Mouse (Mus musculus) bone marrow macrophage, adult 2 months (primary cell): Measurements from ENCODE around the gene Col13a1. TPM values are rescaled to one million over a fixed set of nuclear protein-coding genes. Genes with fewer than 3 reads are reported as not detected.

Experiments used
- H3K27ac ChIP-seq: 2 replicates; pipeline ENCODE4 v1.5.1; 2012; ENCODE audit warnings: low read depth, low read length; ENCODE audit not compliant: insufficient read depth
- H3K4me1 ChIP-seq: 2 replicates; pipeline ENCODE4 v1.6.1; 2012; ENCODE audit warnings: low read length; ENCODE audit not compliant: control insufficient read depth, insufficient read depth
- H3K4me3 ChIP-seq: 2 replicates; pipeline ENCODE4 v1.5.1; 2012; ENCODE audit warnings: mild to moderate bottlenecking, low read length, moderate library complexity; ENCODE audit not compliant: insufficient read depth
- CTCF ChIP-seq: IDR thresholded peaks from 2 replicates; pipeline ENCODE4 v1.5.1; 2012; ENCODE audit warnings: low read depth, mild to moderate bottlenecking, low read length, moderate library complexity
- POLR2A ChIP-seq: IDR thresholded peaks from 2 replicates; pipeline ENCODE4 v1.6.1; 2012; ENCODE audit warnings: mild to moderate bottlenecking, low read depth, low read length, borderline replicate concordance
- polyA plus RNA-seq: library from polyadenylated mRNA; stranded (reverse); fragments of >200 nt; gene quantifications from 2 replicates; pipeline ENCODE4 v1.2.4, GENCODE M21; 2012; ENCODE audit not compliant: missing spikeins, insufficient read depth, insufficient read length

The Col13a1 gene
- polyA plus RNA-seq = not detected in 2 replicates

DNA sequence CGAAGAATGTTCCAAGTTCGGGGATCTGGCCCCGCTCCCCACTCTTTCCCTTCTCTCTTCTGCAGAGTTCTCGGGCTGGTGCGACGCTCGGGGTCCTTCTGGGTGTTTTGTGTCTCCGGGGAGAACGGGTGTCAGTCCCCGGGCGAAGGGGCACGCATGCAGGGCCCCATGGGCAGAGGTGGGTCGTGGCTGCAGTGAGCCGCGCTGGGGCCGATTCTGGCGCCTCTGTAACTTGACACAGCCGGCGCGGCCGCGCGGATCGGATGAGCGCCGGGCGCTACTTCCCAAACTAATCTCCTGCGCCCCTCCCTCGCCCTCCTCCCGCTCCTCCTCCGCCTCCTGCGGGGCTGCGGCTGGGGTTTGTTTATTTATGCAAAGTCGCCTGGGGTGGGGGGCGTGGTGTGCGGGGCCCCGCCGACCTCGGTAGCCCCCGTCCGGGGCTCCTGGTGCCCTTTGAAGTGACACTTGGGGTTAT lies at the start of gene Col13a1:
Gene Col13a1 (minus strand): TSS at position 243 of the 475 bp plus-strand sequence.
- TF ChIP-seq CTCF (no peak), POLR2A (no peak)

DNA sequence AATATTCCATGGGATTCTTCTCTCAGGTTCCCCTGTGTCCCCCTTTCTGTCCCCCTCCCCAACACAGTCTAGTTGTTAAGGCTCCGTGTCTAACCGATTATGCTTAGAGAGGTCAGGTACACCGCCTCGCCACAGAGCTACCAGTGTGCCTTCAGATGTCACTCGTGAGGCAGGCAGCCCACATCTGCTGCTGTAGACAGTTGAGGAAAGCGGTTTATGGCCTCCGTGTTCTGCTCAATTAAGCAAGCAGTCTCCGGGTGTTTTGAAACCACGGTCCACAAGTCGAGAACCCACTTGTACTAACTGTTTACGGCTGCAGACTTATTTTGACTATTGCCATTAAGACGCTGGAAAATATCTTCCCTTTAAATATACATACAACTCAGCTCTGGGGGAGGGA lies 48.8 kb upstream of the Col13a1 start:
- TF ChIP-seq POLR2A (no peak), CTCF (no peak)
- Histone ChIP-seq H3K4me1 (no peaks in the 10 kb centered on the region), H3K4me3 (no peak overlapping the region)

More for the DNA sequence above, at the start of gene Col13a1:
- H3K27ac ChIP-seq = no peak within 1 kb of the TSS
- H3K4me3 ChIP-seq = no peak within 1 kb of the TSS
- peaks cover 3% of the 10 kb centered on the region; the same call in 1 of the 2 replicates for H3K4me1 ChIP-seq

DNA sequence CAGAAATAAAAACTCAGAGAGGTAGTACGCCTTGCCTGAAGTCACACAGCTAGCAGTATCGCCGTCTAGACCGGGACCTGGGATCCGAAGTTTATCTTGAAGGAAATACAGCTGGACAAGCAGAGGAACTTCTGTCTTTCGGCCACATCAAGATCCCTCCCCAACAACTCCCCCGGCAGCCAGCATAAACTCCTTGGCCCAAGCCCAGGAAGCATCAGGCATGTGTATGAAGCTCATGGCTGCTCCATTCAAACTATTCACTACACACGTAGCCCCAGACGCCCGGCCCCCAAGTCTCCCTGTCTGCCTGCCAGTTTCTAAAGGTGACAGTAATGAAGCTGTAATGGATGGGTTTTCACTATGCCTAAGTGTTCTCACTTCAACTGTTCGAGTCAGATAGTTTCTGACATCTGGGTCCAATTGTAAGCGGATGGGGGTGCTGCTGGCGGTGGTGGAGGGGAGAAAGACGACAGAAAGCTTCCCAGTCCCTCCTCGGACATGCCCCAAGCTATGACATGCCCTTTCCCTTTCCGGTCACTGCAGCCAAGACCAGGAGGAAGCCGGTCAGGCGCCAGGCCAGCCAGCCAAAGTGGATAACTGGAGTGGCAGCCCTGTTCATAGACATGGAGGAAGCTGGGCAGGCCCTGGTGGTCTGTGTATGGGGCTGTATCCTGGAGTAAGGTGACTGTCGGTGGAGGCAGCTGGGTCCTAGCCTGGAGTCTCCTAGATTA lies 45.1 kb upstream of the Col13a1 start:
- no peak overlapping the region for H3K4me3 ChIP-seq
- H3K27ac ChIP-seq = no peak overlapping the region
- TF ChIP-seq POLR2A (no peak), CTCF (no peak)
- no peaks in the 10 kb centered on the region for H3K4me1 ChIP-seq

More for the DNA sequence above, 48.8 kb upstream of the Col13a1 start:
- H3K27ac ChIP-seq = no peak overlapping the region

DNA sequence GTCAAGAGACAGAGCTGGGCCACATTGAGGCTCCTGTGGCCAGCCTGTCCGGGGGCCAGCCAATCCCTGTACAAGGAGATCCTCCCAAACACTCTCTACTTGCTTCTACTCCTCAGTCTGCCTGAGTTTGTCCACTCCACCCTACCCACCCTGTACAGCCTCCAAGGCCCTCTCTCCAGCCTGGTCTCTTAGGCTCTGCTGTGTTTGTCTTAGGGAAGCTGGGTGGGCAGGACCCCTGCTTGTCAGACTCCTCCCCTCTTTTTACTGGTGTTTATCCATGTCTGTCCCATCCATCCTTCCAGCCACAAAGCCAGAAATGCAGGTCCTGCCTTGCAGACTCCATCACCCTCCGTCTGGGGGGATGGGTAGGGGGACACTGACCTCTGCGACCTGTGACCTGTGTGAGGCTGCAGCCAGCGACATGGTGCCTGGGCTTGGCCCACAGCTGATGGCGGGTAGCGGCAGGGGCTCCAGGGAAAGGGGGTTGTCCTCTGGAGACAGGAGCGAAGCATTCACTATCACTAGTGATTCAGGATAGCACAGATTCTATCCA lies 41.2 kb upstream of the Col13a1 start:
- H3K4me3 ChIP-seq = no peak overlapping the region
- H3K27ac ChIP-seq = no peak overlapping the region
- H3K4me1 ChIP-seq = no peaks in the 10 kb centered on the region
- no peak for TF ChIP-seq POLR2A
- TF ChIP-seq CTCF = no peak

DNA sequence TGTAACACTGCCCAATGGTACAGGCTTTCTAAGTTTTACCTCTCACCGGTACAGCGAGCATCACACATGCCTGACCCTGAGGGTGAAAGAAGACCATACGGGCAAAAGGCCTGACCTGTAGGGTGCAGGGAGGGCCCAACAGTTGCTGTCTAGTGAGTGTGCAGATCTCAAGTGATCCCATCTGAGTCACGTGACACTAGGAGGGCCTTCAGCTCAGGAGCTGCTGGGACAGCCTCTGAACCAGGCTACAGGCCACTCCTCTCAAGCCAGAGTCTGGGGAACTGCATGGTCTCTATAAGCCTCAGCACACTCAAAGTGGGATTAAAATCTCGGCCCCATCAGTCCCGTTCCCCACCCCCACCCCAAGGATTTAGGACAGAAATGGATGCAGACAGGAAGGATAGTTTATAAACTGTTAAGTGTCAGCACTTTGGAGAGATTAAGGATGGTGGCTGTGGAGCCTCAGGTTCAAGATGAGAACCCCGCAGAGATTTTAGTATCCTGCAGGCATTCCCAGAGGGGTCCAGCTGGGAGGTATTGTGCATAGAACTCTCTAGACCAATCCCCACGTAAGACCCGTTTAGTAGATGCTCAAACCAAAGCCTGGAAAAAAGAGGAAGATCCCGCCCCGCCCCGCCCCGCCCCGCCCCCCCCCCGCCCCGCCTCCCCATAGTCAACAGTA lies 40.6 kb upstream of the Col13a1 start:
- H3K4me3 ChIP-seq = no peak overlapping the region
- no peak overlapping the region for H3K27ac ChIP-seq
- no peaks in the 10 kb centered on the region for H3K4me1 ChIP-seq
- TF ChIP-seq CTCF = no peak
- TF ChIP-seq POLR2A = no peak

DNA sequence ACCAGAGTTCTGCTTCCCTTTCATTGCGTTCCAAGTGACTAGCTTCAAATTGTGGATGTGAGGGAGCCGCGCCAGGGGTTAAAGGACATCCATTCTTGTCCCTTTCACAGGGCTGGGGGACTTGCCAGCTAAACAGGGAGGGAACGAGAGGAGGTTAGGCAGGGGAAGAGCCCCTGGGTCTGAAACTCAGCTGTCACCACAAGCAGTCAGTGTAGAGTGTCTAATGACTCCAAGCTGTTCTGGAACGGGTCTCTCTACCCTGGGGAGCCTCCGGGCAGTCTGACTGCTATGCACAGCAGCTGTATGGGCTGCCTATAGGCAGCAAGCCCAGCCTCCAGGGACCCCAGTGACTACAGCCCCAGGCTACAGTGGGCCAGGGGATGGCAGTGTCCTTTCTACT lies 38.0 kb upstream of the Col13a1 start:
- Histone ChIP-seq H3K4me1 (no peaks in the 10 kb centered on the region), H3K4me3 (no peak overlapping the region), H3K27ac (no peak overlapping the region)
- TF ChIP-seq POLR2A (no peak), CTCF (no peak)

DNA sequence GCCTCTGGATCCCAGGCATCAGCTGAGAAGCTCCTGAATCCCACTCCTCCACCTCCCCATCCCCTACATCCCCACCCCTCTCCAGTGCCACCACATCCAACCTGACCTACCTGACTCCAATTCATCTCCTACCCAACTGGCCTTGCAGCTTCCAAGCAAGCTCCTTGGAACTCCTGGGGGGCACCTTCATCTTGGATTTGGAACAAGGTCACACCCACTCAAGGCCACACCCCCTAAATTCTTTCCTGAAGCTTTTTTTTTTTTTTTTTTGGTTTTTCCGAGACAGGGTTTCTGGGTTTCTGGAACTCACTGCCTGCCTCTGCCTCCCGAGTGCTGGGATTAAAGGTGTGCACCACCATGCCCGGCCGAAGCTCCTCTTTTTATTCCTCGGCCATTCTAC lies 34.3 kb upstream of the Col13a1 start:
- H3K4me3 ChIP-seq = no peak overlapping the region
- H3K27ac ChIP-seq = no peak overlapping the region
- TF ChIP-seq CTCF (no peak), POLR2A (no peak)
- H3K4me1 ChIP-seq = no peaks in the 10 kb centered on the region

DNA sequence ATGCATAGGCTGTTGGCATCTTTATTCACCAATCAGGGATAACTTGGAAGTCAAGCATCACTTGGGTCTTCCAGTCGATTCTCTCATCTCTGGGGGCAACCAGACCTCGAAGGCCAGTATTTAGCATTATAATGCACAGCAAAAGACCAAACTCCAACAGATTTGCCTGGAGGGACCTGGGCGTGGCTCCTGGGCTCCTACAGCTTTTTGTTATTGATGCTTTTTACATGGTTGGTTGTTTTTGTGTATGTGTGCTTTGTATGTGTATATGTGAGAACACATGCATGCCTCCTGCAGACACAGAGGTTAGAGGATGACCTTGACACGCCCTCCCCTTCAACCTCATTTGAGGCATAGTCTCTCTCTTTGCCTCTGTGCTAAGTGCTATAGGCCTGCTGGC lies 33.5 kb upstream of the Col13a1 start:
- no peak for TF ChIP-seq POLR2A
- TF ChIP-seq CTCF = no peak
- Histone ChIP-seq H3K27ac (no peak overlapping the region), H3K4me3 (no peak overlapping the region), H3K4me1 (no peaks in the 10 kb centered on the region)

DNA sequence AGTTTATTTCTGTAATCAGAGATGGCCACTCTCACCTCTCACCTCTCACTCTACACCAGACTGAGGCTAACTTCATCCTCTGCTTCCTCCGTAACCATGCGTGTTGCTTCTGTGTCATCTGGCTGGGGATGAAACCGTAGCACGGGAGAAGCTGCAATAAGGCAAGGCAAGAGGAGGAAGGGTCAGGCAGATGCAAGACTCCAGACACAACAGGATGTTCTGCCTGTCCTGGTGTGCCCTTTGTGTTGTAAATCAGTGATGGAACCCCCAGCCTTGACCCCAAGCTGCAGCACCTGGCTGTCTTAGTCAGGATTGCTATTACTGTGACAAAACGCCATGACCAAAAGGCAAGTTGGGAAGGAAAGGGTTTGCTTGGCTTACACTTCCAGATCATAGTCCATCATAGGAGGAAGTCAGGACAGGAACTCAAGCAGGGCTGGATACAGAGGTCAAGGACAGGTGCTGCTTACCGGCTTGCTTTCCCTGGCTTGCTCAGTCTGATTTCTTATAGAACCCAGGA lies 31.1 kb upstream of the Col13a1 start:
- H3K4me1 ChIP-seq = no peaks in the 10 kb centered on the region
- TF ChIP-seq CTCF = no peak
- TF ChIP-seq POLR2A = no peak
- H3K4me3 ChIP-seq = no peak overlapping the region
- no peak overlapping the region for H3K27ac ChIP-seq
